Mouse (Mus musculus): ENCODE results near the gene Zmiz1.

The Zmiz1 gene

DNA sequence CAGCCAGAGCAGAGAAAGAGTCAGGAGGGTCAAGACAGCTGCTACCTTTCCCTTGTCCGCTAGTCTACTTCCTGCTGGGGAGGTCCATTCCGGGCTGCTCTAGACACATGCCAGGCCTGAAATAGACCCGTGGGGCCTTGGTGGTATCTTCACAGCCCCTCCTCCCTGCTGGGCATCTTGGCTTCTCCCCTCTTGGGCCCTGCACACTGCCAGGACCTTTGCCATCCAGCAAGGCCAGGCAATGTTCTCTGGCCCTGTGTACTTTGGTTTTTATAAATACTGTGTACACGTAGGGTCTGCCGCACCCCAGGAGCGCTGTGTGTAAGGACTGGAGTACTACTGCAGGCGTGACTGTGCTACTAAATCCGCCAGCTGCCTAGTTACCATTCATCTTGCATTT is 54.5 kb downstream of the Zmiz1 start:
- no peak for DNase-seq (ENCODE audit: low read depth)

DNA sequence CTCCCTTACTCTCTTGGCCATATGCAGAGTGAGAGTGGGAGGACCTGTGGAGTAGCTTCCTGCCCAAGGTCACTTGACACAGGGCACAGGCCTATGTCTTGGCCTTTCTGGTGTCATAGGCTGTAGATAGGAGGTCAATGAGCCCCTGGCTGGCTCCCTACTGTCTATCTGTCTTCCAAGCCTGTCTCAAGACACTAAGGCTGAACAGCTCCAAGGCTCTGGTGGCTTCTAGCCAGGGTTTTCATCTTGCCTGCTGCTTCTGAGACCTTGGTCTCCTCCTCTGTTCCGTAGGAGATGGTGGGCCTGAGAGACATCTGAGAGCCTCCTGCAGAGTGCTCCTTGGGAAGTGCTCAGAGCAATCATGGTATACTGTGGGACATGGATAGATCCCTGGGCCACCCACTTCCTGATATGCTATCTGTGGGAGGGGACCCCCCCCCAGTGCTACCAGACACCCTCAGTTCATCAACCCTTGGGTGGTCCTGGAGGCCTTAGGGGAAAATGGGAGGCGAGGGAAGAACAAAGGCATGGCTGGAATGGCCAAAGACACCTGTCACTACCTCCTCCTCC is 56.0 kb downstream of the Zmiz1 start:
- no peak for DNase-seq (ENCODE audit: low read depth)

DNA sequence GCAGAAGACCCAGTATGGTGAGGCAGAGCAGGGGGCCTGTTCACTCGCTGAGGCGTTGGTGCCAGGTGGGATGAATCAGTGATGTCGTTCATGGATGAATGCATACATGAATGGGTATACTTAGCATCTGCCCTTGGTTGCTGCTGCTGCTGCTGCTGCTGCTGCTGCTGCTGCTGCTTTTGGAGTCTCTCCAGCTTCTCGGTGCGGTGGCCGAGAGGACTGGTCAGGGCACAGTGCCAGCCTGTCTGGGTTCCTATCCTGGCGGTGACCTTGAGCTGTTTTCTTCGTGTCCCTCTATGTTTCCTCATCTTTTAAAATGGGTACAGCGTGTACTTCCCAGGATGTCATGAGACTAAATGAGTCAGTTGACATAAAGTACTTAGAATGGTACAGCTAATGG is 56.9 kb downstream of the Zmiz1 start:
- DNase-seq (ENCODE audit: low read depth), result peak; percentile 89

DNA sequence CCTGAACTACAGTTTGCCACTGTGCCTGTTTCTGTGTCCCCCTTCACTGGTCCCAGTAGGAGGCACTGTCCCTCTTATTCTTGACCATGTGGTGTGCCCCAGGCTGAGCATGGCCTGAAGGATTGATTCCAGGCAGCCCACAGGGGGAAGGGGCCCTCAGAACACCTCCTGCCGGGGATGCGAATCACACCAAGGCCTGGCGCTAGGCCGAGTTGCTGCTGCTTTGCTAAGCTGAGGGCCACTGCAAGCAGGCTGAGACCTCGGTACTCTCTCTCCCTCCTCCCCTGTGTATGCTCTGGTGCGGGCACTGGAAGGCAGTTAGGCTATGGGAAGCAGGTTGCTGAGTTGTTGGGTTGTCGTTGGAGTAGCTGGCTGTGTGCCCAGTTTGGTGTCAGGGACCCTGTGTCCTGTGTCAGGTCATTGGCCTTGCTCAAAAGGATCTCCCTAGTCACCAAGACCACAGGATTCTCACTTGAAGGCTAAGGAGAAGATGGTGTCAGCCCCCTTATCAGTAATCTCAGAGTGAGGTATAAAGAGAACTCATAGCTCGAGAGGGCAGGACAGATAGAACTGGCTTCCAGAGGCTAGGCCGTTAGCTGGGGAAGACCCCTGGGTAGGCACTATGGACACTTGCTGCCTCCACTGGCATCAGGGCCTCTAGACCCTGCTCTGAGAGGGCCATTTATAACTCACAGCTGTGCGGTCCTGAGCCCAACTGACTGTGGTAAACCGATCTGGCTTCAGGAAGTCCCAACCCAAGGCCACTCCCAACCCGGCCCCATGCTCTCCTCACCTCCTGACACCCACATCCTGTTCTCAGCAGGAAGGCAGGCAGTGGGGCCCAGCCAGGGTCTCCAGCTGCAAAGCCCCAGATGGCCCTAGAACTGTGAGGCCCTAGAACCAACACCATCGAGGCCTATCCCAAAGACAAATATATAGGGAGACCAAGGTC is 57.9 kb downstream of the Zmiz1 start:
- peak; percentile 99 for DNase-seq (ENCODE audit: low read depth)

DNA sequence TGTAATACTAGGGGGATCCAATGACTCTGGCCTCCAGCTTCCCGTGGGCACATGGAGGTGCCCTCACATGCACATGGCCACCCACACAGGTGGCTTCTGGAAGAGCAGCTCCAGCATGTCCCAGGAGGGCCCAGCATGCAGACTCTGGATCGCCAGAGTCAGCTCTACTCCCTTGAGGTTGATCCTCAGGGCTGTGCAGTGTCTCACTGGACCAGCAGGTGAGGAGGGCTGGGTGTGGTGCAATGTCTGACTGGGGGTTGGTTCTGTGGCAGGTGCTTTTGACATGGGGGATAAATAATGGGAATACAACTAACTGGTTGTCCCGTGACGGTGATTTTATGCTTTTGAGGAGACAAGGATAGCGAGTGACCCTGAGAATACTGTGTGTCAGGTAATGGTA is 59.7 kb downstream of the Zmiz1 start:
- no peak for DNase-seq (ENCODE audit: low read depth)

DNA sequence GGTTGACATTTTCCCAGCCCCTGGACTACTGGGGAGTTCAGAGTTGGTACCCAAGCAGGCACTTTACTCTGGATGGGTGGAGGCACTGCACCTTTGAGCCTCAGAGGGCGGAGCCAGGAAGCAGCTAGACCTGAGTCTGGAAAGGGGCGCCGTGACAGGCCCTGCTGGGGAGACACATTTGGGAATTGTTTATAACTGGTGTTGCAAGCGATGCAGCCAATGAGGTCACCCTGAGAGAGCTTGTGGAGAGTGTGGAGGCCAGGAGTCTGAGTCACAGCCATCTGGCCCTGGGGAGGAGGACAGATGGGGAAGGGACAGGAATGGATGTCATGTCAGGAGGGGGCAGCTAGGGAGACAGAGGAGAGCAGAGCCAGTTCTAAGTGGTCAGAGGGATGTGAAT is 60.7 kb downstream of the Zmiz1 start:
- peak; percentile 77 for DNase-seq (ENCODE audit: low read depth)

DNA sequence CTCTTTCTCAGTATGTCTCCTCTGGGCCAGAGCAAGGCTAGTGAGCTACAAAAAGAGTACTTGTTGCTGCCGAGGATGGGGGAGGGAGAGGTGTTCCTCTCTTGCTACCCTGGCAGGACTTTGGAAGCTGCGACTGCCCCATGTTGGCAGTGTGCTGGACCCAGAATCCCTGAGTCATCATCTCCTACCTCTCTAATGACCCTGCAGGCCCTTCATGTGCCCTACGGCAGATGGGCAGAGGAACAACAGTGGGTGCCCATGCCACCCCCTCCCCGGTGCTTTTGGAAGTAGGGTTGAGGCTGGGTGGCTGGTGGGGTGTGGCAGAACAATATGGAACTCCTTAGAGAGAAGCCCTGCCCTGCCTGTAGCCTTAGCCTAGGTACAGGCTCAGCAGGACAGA is 61.6 kb downstream of the Zmiz1 start:
- DNase-seq (ENCODE audit: low read depth), result no peak

DNA sequence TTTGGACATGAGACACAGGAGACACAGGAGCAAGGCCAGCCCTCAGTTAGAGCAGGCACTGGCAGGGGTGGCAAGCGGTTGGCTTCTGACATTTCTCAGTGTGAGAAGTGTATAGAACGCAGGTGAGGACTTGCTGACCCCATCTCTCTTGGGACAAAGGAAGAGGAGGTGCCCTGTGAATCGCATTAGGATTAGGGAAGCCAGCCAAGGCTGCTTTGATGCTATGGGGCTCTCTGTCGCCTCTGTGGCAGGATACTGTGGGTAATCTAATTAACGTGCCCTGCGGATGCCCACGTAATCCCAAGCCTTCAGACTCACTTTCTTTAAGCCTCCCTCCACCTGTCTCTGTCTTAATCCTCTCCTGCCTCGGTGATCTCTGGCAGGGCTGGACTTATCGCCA is 62.0 kb downstream of the Zmiz1 start:
- no peak for DNase-seq (ENCODE audit: low read depth)

DNA sequence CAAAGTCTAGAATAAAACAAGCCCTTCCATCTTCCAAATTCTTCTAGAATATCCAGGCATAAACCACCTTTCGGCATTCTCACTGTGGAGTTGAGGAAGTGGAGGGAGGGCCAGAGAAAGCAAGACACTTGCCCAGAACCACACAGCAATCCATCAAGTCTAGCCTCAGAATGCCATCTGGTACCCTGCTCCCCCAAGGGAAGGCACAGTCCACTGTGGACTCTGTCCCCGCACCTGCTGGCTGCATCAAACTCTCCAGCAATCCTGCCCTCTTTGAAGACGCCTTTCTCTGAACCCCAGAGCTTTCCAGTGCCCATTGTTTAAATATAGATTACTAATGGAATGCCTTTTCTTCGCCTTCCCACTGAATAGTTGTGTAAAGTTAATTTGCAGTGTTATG is 62.5 kb downstream of the Zmiz1 start:
- DNase-seq (ENCODE audit: low read depth), result no peak

DNA sequence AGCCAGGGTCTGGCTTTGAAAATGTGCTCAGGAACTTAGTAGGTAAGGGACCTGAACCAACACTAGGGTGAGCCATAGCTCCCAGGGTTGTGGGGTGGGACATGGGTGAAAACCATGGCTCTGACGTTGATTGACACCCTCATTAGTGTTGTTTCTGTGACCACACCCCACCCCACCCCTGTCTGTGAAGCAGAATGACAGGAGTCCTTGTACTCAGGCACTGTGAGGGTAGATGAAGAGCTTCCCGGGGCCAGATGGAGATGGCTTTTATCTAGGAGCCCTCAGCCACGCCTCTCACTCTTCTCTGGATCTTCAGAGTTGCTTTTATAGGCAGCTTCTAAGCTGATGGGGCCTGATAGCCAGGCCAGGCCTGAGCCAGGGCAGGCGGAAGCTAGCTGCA is 63.4 kb downstream of the Zmiz1 start:
- no peak for DNase-seq (ENCODE audit: low read depth)

DNA sequence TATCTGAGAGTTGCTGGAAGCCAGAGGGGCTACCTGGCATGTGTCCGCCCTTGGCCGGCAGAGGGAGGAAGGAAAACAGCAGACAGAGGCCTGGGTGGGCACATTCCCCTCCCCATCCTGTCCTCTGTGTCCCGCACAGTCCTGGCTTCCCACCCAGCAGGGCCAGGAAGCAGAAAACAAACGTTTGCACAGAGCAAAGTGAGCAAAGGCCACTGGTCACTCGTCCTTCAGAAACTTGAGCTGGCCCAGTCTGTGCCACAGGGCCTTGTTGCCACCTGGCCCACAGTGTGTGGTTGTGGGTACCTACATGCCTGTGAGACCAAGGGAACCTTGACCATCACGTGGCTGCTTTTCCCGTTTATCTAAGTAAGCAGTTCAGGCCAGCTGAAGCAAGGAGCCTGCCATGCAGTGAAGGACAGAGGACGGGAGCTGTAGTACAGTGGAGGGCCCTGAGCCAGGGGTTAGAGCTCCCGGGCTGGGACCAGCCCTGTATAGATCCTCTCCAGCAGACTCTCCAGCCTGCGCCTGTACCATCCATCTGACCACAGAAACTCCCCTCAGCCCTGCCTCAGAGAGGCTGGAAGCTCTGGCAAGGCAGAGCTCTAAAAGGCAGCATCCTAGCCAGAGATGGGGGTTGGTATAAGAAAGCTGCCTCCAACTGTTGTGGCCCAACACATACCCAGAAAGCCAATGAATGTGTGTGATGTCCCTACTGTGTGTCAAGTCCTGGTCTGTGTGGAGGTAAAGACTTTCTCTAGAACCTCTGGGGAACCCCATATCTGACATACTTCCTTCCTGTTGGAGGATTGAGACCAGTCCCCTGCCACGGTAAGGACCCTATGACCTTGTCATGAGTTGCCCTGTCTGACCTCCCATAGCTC is 64.5 kb downstream of the Zmiz1 start:
- no peak for DNase-seq (ENCODE audit: low read depth)

DNA sequence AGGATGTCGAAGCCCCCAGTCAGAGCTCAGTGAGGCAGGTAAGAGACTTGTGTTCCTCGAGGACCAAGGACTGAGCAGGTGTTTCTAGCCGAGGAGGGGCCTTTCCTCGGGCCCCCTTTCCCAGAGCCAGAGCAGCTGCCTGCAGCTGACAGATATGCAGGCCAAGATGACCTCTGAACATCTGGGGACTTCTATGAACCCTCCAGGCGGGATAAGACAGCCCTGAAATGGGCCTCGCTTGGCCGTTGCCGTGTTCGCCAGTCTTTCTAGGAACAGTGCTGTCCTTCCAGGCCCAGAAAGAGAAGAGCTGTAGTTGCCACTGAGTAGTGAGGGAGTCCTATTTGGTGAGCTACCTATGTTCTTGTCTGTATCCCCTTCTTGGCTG is 65.1 kb downstream of the Zmiz1 start:
- no peak for DNase-seq (ENCODE audit: low read depth)

DNA sequence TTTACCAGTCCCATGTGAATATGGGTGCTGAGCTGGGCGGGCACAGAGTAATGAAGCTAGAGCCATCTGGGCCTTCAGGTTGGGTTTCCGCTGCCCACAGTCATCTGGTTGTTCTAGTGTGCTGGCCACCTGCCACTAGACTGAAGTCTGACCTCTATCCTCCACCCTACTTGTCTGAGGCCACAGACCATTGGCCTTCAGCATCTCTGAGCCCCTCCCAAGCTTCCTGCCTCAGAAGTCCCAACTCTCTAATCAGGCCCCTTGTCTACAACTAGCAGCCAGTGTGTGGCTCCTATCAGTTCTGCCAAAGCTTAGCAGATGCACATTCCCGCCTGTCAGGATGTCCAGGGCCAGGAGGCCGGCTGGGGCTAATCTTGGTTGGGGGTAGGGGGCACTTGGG is 65.9 kb downstream of the Zmiz1 start:
- DNase-seq (ENCODE audit: low read depth), result peak; percentile 76

DNA sequence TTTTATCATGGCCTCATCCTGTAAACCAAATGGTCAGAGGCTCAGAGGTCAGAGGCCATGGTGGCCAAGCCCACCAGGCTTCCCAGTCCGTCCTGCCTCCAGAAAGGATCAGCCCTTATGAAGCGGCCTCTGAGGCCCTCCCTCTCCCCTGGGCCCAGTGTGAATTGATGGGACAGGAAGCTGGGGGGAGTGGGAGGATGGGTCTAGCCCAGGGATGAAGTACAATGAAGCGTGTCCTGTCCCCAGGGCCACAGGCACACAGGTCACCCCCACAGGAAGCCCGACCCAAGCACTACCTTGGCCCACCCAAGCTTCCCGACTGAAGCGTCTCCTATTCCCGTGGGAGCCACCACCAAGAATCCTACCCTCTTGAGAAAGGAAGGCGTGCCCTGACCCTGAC is 66.7 kb downstream of the Zmiz1 start:
- DNase-seq (ENCODE audit: low read depth), result no peak

DNA sequence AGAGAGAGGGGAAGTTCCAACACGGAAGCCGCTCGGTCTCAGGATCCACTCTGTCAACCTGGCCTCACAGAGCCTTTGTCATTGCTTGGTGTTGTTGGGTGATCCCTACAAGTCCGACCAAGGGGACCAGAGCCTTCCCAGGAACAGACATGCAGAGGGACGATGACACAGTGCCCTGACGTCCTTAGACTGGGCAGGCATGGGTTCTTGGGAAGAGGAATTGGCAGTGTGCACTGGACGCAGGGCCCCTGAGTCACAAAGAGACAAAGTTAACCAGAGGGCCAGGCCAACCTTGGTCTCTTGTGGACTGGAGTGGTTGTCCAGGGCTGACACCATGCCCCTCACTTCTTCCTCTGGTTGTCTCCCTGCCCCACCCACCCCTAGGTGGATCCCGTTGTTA is 67.9 kb downstream of the Zmiz1 start:
- no peak for DNase-seq (ENCODE audit: low read depth)

DNA sequence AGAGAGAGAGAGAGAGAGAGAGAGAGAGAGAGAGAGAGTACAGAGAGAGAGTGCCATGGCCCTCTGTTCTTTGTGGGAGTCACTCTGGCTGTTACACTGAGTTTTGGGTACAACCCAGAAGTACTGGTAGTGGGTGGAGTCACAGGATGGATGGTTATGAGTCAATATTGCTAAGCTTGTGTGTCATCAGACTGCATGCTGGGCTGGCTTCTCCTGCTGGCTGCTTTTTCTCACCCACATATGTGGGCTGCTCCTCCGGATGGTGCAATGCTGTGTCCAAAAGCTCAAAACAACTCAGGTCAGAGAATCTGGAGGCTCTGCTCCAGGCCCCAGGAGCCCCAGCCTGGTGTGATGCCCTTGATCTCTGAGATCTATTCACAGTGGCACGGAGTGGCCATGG is 68.3 kb downstream of the Zmiz1 start:
- DNase-seq (ENCODE audit: low read depth), result peak; percentile 94

DNA sequence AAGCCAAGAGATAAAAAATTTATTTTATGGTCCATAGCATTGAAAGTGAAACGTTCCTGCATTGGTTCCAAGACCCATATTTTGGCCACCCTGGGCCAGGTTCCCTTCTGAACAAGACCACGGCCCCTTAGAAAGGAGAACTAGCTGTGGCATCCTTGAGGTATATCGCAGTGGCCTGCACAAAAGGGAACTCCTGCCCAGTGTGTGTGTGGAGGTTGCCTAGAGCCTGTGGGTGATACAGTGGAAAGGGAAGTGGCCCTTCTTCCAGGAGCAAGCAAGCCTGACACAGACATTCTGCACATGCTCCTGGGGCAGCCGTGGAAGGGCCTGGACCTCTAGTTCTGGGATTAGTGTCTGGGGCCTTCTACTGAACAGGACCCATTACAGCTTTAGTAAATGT is 71.4 kb downstream of the Zmiz1 start:
- peak; percentile 58 for DNase-seq (ENCODE audit: low read depth)

DNA sequence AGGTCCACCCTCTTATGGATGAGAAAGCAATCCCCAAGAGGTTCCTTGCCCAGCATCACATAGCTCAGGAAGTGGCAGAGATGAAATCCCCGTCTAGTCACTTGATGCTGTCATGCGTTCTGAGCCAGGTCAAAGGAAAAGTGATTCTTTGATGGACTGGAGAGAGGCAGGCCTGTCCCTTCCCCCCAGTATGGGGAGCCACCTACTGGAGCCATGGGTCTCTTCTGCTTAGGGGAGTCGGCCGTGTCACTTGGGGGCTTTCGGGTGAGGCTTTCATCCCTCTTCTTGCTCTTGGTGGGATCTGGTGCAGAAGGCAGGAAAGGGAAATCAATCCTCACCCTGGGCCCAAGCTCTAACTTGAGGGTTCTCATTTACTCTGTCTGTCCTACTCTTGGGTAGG is 71.8 kb downstream of the Zmiz1 start:
- no peak for DNase-seq (ENCODE audit: low read depth)

DNA sequence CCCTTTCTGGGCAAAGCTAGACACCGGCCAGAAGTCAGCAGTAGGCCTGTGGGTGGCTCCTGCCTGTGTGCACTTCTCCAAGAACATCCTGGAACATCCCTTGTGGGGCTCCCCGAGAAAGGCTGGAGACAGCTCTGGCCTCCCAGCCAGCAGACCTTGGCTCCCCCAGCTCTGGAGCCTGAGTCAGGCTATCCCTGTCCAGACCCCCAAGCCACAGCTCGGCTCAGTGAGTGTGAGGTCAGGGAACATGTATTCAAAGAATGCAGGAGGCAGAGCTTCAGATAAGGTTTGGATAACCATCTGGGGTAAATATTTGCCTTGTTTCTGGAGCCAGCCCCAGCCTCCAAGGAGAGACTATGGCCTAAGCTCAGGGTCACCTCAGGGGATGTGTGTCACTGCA is 74.0 kb downstream of the Zmiz1 start:
- DNase-seq (ENCODE audit: low read depth), result no peak

DNA sequence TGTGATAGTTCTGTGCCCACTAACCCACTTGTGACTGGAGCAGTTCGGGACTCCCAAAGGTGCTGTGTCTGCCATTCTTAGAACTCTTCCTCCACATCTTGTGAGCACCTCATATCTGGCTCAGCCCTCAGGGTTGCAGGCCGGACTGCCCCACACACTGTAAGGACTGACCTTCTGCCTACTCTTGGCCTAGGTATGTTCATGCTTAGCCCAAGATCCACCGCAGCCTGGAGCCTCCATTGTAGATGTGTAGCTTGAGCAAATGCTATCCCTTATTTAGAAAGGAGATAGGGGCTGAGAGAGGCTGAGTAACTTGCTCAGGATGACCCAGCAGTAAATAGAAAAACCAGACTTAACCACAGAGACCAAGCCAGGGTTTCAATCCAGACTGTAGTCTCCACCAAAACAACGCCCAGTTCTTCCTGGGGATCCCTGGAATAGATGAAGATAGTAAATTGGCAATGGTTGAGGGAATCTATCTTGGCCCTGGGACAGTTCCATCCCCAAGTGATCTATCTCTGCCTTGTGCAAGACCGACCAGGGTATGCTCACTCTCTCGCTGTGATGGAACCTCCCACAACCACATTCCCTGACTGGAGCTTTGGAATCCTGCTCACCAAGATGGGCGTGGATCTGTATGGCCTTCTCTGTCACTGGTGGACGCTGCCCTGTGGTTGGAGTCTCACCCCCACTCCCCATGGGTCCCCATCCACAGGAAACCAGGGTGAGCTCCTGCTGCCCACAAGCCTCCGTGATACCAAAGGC is 74.8 kb downstream of the Zmiz1 start:
- DNase-seq (ENCODE audit: low read depth), result peak; percentile 54

DNA sequence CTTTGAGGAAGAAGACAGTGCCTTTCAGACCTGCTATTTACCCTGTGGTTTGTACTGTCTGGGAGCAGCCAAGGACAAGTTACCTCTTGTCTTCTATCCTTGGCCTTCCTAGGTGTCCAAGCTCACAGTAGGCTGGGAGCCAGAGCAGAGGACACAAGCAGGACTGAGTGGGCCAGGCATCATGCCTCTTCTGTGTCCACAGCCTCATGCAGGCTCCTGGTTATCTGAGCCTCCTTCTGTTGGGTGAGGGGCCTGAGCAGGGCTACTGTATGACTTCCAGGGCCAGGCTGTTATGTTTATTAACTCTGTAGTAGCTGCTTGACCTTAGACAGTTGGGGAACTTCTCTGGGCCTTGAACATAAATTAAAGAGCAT is 75.4 kb downstream of the Zmiz1 start:
- no peak for DNase-seq (ENCODE audit: low read depth)

DNA sequence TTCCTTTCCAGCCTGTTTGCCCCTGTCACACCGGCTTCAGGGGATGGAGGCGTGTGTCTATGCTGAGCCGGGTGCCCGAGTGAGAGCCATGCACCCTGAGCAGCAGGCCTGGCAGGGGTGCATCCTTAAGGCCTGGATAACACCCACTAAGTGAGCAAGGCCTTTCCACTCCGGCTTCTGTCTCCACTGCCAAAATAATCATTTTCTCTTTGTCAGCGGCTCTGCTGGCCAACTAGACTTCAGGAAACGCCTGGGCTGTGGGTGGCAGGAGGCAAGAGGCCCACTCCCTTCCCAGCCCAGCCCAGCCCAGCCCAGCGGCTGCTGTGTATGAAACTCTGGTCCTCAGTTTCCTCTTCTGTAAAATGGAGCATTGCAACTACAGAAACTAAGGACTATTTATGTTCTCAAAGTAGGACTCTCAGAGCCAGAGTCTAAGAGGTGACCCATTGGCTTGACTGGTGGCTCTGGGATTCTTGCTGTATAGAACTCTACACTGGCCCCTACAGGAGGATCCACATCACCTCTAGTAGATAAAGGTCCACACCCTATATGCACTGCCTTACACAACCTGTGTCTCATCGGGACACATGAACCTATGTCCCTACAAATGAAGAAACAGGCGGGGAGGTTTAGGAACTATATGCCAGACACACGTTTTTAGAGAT is 76.1 kb downstream of the Zmiz1 start:
- peak; percentile 53 for DNase-seq (ENCODE audit: low read depth)

Data from 416B (cell line).